ENCODE assay signal across 8 mouse cellular contexts in genomic region chr4:106225184-106225862, GRCm38 (mm10).
DNase-seq lines count a peak whose midpoint lies in the region; ATAC-seq and TF ChIP-seq lines count a peak whose summit lies in the region.

No protein-coding gene starts in this region.

- H3K36me3 ChIP-seq in G1E (replicated peaks) = no peaks in the 10 kb centered on the region
- no peaks in the 10 kb centered on the region for H3K36me3 ChIP-seq in embryonic facial prominence, embryonic 10.5 days (replicated peaks)
- H3K36me3 ChIP-seq in heart, embryonic 13.5 days = no peaks in the 10 kb centered on the region

- H3K4me3 ChIP-seq in G1E (ENCODE audit: low read depth, low read length) = no peak overlapping the region
- H3K4me3 ChIP-seq in embryonic facial prominence, embryonic 10.5 days = no peak overlapping the region
- H3K4me3 ChIP-seq in heart, embryonic 13.5 days = no peak overlapping the region

- TF ChIP-seq CTCF in G1E (IDR thresholded peaks at IDR 0.05; ENCODE audit: low read depth, low read length) = 0 out of 2 replicates have a peak, but pooled peaks have one; percentile 23

- peak overlapping the region; percentile 58; the same call in 1 of the 2 replicates for H3K27ac ChIP-seq in embryonic facial prominence, embryonic 10.5 days (replicated peaks)
- H3K27ac ChIP-seq in heart, embryonic 13.5 days (replicated peaks) = no peak overlapping the region

- DNase-seq in CD4-positive helper T cell, adult 2 months (ENCODE audit: low read depth, low spot score) = peak; percentile 49
- DNase-seq in G1E (ENCODE audit: low spot score) = no peak
- DNase-seq in embryonic facial prominence, embryonic 10.5 days (ENCODE audit: low spot score) = peak; percentile 76
- peak; percentile 82 to 83 for DNase-seq in kidney, postnatal 4 days
- peak; percentile 63 for DNase-seq in lung, postnatal 10 days
- DNase-seq in retina, embryonic 14.5 days (ENCODE audit: low spot score) = peak; percentile 89

- no peaks in the 10 kb centered on the region for H3K27me3 ChIP-seq in G1E (ENCODE audit: insufficient read depth, low read length)
- H3K27me3 ChIP-seq in embryonic facial prominence, embryonic 10.5 days (replicated peaks; ENCODE audit: low read depth, poor library complexity, severe bottlenecking) = no peaks in the 10 kb centered on the region
- H3K27me3 ChIP-seq in heart, embryonic 13.5 days (replicated peaks) = peaks cover 12% of the 10 kb centered on the region; the same call in 1 of the 2 replicates

- H3K9ac ChIP-seq in heart, embryonic 13.5 days = no peak overlapping the region

- 56% methylated on average over 12 of the region's 12 CpGs for WGBS in embryonic facial prominence, embryonic 10.5 days
- WGBS in heart, embryonic 13.5 days = 46% methylated on average over 12 of the region's 12 CpGs

- no peaks in the 10 kb centered on the region for H3K4me1 ChIP-seq in G1E (ENCODE audit: insufficient read depth, low read depth, low read length)
- peaks cover 6% of the 10 kb centered on the region for H3K4me1 ChIP-seq in embryonic facial prominence, embryonic 10.5 days
- no peaks in the 10 kb centered on the region for H3K4me1 ChIP-seq in heart, embryonic 13.5 days

- H3K4me2 ChIP-seq in heart, embryonic 13.5 days = peak overlapping the region; percentile 40

- peaks cover 16% of the 10 kb centered on the region for H3K9me3 ChIP-seq in G1E (replicated peaks)
- H3K9me3 ChIP-seq in embryonic facial prominence, embryonic 10.5 days = no peaks in the 10 kb centered on the region
- 0 out of 2 replicates have a peak, but pooled peaks cover 3% of the 10 kb centered on the region for H3K9me3 ChIP-seq in heart, embryonic 13.5 days

- no peak for ATAC-seq in G1E (ENCODE audit: extremely low read depth, insufficient number of reproducible peaks, low FRiP score, poor library complexity, severe bottlenecking)
- no peak for ATAC-seq in heart, embryonic 13.5 days (ENCODE audit: extremely low read depth, insufficient number of reproducible peaks, low FRiP score, low TSS enrichment)
- ATAC-seq in monocyte, adult 5-6 weeks (replicated peaks; ENCODE audit: insufficient number of reproducible peaks, low FRiP score, low TSS enrichment, poor library complexity, severe bottlenecking) = no peak
